Mouse (Mus musculus) embryo, embryonic 11.5 days (tissue): ENCODE measurements around the gene Rev3l.
A peak's percentile ranks its signal among the peaks of the same experiment; 100 is the strongest.

ENCODE experiments used
- DNase-seq: peaks from one replicate; pipeline ENCODE4 v3.0.0-alpha.2; 2012; ENCODE audit warnings: low read depth, low spot score

Rev3l gene

DNA sequence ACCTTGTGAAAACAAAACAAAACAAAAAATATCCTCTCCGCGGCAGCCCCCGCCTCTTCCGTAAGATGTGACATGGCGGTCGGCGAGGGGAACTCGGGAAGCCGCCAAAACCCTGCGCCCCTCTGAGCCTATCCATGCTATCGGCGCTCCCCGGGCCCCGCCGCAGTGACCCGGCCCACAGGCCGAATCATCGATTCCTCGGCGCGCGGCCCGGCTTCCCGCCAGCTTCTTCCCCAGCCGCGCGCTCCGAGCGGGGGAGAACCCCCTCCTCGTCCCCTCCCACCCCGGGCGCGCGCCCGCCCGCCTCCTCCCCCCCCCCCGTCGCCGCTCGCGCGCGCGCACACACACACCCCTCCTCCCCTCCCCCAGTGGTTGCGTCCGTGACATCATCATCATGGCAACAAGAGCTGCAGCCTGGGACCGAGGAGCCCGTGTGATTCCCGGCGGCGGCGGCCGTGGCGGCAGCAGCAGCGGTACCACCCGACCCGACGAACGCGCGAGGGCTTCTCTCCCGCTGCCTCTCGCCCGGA lies at the start of gene Rev3l:
Rev3l (plus strand) TSS at position 383 of the 530 bp plus-strand sequence.
- peak; percentile 86 for DNase-seq

- DNase-seq: no peak
Measured at GRCm38 (mm10) chr10:39682556-39682955, 49.4 kb upstream of the Rev3l start.

- DNase-seq: no peak
Measured at GRCm38 (mm10) chr10:39683481-39683880, 48.4 kb upstream of the Rev3l start.

GRCm38 (mm10) chr10:39686811-39687210 lies 45.1 kb upstream of the Rev3l start:
- DNase-seq: no peak

DNA sequence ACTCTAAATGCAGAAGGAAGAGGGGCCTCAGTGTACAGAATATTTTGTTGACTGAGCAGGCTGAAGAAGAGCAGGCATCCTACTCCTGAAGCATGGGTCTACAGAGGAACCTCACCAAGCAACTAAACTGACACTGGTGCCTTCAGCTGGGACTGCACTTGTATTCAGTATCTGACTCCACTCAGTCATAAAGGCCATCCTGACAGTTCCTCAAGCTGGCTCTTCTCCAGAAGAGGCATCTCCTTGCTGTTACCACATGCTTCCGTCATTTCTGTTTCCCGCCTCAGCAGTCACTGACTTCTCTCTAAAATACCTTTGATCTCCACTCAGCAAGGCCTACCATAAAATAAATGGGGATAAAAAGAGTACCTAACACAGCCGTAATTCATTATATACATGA lies 44.1 kb upstream of the Rev3l start:
- no peak for DNase-seq

DNA sequence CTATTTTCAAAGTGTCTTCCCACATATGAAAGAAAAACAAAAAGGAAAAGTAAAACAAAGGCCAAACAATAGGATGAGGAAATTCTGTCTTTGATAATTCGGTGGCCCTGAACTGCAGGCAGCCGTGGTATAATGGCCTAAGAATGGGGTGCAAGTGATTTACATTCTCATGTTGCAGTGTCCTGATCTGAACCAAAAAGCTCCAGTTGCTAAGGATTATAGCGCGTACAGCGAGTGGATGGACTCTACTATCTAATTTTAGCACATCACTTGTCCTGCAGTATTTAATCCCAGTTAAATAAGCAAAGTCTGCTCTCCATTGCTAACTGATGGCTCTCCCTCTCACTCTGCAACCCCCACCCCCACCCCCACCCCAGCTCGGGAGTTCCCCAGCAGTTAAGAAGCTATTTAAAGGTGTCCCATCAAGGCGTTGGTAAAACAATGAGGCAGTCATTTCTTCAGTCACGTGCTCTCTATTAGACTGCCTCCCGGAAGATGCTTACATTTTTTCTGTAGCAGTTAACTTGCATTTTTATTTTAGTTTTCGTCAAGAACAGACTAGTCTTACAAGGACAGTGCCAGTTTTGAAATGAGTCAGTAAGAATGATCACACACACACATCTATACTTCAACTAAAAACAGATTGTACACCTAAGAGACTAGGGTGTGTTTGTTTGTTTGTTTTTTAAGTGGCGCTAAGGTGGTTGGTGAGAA lies 40.4 kb upstream of the Rev3l start:
- DNase-seq: no peak

DNA sequence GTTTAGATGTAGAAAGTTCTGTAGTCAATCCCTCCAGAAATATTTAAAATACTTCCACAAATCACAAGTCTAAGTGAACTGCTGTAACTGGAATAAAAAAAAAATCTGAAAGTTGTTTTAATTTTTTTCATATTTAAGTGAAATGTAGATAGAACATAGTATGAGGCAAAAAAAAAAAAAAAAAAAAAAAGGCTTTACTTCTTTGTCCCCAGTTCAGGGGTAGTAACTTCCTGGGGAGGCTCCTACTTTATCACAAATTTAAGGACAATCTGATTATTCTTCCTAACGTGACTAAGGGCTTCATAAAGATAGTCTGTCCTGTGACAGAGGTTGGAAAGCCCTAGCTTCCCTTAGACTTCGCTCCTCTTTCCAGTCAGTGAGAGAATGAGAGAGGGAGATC lies 39.8 kb upstream of the Rev3l start:
- DNase-seq: no peak

DNA sequence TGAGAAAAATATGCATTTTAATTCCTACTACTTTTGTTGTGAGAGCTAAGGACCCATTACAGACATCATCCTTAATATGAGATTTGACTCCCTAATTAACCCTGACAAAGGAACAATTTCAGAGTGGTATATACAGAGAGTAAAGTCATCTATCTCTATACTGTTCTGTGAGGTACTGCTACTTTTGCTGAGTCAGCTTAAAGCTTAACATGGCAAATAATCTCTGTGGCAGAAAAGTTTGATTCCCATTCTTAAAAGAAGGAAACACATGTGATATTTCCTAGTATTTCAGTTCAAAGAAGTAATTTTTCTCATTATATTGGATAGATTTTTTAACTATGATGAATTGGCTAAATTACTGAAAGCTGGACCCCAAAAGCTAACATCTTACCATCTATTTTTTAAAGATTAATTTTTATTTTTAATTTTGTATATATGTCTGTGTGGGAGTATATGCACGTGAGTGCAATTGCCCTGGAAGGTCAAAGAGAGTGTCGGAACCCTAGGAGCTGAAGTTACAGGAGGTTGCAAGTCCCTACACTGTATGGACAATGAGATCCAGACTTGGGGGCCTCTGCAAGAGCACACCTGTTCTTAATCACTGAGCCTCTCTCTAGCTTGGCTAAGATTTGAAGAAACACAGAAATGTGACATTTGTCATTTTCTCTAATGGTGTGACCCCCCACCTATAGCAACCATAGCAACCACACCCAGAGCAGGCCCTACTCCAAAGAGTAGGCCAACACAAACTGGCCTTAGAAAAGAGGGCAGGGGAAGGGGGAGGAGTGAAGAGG lies 24.0 kb upstream of the Rev3l start:
- DNase-seq: no peak

DNA sequence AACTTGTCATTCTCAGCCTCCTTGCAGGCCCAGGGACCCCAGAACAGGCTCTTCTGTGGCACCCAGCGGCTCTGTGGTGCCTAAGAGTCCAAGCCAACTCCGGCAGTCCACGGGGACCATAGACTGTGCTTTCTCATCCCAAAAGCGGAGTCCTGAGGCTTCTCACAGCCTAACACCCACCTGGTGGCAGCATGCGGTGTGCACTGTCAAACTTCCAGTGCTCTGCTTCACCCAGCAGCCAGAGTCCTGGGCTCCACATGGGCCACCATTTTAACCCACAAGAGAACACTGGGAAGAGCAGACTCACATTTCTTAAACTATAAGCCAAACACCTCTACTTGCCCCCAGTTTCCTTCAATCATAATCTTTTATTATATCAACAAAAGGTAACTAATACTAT lies 15.0 kb upstream of the Rev3l start:
- no peak for DNase-seq

DNA sequence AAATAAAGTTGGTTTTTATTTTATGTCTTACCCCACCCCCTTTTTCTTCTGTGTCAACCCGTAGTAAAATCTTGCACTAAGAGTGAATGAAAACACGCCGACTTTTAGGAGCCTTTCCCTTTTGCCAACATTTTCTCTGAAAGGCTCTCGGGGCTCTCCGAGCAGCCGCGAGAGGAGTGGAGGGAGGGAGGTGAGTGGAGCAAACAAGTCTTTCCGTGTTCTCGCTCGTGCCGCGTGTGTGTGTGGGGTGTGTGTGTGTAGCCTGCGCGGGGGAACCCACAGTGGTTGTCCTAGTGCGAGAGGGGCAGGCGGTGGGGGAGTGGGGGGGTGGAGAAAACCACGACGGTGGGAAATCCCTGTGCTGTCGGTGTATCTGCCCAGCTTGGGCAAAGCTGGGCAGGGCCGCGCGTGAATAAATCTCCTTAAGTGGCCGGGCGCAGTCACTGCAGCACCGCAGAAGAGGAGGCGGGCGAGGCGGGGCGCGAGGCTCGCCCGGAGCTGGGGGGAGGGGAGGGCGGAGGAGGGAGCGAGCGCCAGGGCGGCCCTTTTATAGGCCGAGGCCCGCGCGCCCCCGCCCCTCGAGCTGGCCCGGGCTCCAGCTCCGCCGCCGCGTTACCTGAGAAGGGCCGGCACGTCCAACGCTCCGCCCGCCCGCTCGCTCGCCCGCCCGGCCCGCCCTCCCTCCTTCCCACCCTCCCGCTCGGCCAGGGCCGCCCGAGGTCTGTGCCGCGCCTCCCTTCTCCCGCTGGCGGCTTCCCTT lies 762 bp upstream of the Rev3l start:
- peak; percentile 84 for DNase-seq

DNA sequence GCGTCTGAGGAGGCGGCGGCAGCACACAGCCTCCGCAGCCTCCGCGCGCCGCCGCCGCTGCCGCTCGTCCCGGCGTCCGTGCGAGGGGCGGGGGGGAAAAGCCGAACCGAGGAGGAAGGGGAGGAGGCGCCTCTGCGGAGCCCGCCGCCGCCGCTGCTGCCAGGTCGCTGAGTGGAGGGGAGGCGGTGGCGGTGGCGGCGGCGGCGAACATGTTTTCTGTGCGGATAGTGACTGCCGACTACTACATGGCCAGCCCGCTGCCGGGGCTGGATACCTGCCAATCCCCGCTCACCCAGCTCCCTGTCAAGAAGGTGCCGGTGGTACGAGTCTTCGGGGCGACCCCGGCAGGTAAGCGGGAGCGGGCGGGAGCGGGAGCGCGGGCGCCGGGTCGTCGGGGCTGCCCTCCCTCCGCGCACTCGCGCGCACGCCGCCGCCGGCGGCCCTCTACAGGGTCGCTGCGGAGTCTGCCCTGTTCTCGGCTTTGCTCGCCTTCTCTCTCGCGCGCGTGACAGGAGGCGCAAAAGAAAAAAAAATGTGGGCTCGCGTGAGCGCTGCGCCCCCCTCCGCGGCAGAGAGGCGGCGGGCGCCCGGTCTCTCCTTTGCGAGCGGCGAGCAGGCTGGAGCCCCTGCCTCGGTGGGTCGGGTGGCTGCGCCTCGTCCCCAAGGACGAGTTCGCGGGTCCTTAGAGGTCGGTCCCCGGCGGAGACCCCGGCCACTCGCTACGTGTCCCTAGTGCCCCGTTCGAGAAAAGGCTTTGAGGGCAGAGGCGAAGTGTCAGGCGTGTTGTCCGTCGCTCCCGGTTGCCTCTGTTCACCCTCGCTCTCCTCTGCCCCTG lies 565 bp downstream of the Rev3l start:
- peak; percentile 55 for DNase-seq

DNA sequence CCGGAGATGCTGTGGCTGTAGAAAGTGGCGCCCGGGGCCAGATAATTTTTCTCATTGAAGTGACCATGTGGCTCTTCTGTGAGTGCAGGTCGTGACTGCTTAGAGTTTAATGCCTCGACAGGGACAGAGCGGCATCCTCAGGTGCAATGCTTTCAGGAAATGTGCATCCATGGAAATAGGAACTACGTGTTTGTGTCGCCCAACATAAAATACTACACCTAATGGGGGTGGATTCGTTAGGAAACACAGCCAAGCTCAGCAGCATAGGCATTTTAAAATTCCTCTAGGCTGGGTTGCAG lies 1.1 kb downstream of the Rev3l start:
- no peak for DNase-seq

DNA sequence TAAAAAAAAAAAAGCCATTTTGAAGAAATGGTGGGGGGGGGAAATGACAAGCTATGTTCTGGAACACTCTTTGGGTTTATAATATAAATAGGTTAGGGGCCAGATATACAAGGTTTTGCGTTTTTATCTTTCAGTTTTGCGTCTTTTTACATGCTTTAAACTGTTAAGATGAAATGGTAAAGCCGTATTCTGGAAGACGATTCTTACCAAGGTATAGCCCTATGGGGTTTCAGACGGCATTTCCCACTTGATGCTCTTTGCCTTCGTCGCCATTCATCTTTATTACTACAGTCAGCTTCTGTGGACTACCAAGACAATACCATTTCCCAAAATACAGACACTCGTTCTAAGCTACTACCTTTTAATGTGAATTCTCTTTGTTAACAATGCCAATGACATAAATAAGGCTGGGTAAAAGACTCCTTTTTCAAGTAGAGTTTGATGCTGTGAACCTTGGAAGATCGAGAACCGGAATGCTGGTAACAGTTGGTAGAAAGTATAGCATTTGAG lies 1.6 kb downstream of the Rev3l start:
- DNase-seq: no peak

DNA sequence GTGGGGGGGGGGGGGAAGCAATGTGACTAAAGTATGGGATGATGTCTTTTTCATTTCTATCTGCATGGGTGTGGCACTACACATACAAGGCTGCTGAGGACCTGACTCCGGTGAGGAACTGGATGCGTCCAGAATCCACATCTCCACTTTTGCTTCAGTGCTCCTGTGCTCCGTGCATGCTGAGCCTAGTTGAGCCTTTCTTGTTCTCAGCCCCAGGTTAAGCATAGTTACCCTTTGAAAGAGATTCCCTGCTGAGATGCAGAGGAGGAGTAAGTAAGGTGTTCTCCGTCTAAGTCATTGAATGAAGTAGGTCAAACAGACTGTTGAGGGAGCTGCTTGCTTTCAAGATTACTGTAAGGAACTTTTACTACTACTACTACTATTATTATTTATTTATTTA lies 4.3 kb downstream of the Rev3l start:
- DNase-seq: no peak

DNA sequence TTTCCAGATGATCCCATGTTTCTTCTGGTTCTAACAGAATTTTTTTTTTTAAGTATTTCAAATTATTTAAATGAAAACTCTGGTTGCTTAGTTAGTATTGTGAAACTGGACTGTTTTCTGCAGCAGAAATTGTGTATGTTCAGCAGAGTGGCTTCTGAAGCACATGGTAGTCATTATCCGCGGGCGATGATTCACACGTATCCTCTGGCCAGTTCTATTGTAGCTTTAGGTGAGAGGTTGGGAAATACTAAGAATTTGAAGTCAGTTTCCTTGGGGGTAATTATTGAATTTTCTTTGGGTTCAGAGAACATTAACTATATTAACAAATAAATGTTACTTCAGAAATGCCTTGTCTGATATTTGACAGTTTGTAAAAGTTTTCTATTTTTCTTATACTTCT lies 10.1 kb downstream of the Rev3l start:
- DNase-seq: no peak

DNA sequence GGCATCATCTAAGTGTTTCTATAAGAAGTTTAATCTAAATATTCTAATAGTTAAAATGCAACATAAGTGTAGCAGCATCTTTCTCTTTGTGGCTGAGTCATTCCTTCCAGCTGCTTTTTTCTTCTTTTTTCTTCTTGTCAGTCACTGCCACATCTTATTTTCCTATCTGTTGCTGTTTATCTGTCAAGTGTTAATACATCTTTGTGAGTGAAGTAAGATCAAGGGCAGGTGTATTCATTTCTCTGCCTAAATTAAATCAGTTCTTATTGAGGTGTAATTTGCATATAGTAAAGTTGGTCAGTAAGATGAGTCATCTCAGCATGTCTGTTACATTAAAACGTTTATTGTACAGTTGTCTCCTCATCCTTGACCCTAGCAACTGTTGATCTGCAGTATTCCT lies 32.8 kb downstream of the Rev3l start:
- no peak for DNase-seq

DNA sequence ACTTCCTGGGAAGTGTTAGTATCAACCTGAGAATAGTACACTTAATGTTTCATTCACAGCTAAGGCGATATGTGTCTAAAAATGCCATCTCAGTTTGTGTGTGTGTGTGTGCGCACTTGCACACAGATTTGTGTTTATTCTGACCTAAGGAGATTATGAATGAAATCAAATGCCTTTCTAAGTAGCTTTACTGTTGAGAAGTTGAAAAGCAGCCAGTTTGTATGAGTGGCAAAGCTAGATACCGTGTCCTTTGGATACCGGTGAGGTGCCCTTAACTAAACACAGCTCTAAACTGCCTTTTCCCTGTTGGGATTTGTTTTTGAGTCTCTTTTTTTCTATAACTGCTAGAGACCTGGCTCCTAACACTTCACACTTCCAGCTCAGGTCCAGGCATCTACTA lies 34.8 kb downstream of the Rev3l start:
- no peak for DNase-seq

GRCm38 (mm10) chr10:39772259-39772658 lies 40.3 kb downstream of the Rev3l start:
- no peak for DNase-seq

GRCm38 (mm10) chr10:39773940-39774726 lies 42.2 kb downstream of the Rev3l start:
- no peak for DNase-seq

- no peak for DNase-seq
Measured at GRCm38 (mm10) chr10:39776927-39777326, 45.0 kb downstream of the Rev3l start.

- DNase-seq: no peak
Measured at GRCm38 (mm10) chr10:39778305-39778704, 46.4 kb downstream of the Rev3l start.
